Mouse (Mus musculus): ENCODE measurements around the gene Gpr179. TPM values are rescaled to one million over a fixed set of nuclear protein-coding genes. Genes with fewer than 3 reads are reported as not detected.

The Gpr179 gene
- total RNA-seq, 2 experiments from 2014 or later, result 0.34 to 0.42 TPM

- no peak for DNase-seq (ENCODE audit: low spot score in 2 of 2)
Measured at GRCm38 (mm10) chr11:97355247-97355646, 3.4 kb upstream of the Gpr179 start.

- no peak for DNase-seq (ENCODE audit: low spot score in 2 of 2)
Measured at GRCm38 (mm10) chr11:97354646-97355045, 2.8 kb upstream of the Gpr179 start.

GRCm38 (mm10) chr11:97352935-97353597, 1.2 kb upstream of the Gpr179 start:
- DNase-seq (ENCODE audit: low spot score in 2 of 2), result no peak

GRCm38 (mm10) chr11:97350035-97350434, 1.8 kb downstream of the Gpr179 start:
- peak; percentile 79 for DNase-seq (ENCODE audit: low spot score in 2 of 2)

- no peak for DNase-seq (ENCODE audit: low spot score in 2 of 2)
Measured at GRCm38 (mm10) chr11:97347291-97347690, 4.6 kb downstream of the Gpr179 start.

GRCm38 (mm10) chr11:97346383-97346782, 5.5 kb downstream of the Gpr179 start:
- peak; percentile 49 to 51 for DNase-seq (ENCODE audit: low spot score in 2 of 2)

- DNase-seq (ENCODE audit: low spot score in 2 of 2), result no peak
Measured at GRCm38 (mm10) chr11:97345446-97345845, 6.4 kb downstream of the Gpr179 start.

GRCm38 (mm10) chr11:97343619-97344018, 8.3 kb downstream of the Gpr179 start:
- no peak for DNase-seq (ENCODE audit: low spot score in 2 of 2)

- no peak for DNase-seq (ENCODE audit: low spot score in 2 of 2)
Measured at GRCm38 (mm10) chr11:97343175-97343574, 8.7 kb downstream of the Gpr179 start.

GRCm38 (mm10) chr11:97338977-97339315, 12.9 kb downstream of the Gpr179 start:
- peak; percentile 63 to 79 for DNase-seq (ENCODE audit: low spot score in 2 of 2)

GRCm38 (mm10) chr11:97338302-97338976, 13.4 kb downstream of the Gpr179 start:
- no peak for DNase-seq (ENCODE audit: low spot score in 2 of 2)

GRCm38 (mm10) chr11:97337363-97337762, 14.5 kb downstream of the Gpr179 start:
- DNase-seq (ENCODE audit: low spot score in 2 of 2), result no peak

- DNase-seq (ENCODE audit: low spot score in 2 of 2), result no peak
Measured at GRCm38 (mm10) chr11:97336751-97337345, 15.0 kb downstream of the Gpr179 start.

GRCm38 (mm10) chr11:97336238-97336637, 15.6 kb downstream of the Gpr179 start:
- no peak for DNase-seq (ENCODE audit: low spot score in 2 of 2)

GRCm38 (mm10) chr11:97334400-97334799, 17.5 kb downstream of the Gpr179 start:
- DNase-seq (ENCODE audit: low spot score in 2 of 2), result no peak

- no peak for DNase-seq (ENCODE audit: low spot score in 2 of 2)
Measured at GRCm38 (mm10) chr11:97333896-97334295, 18.0 kb downstream of the Gpr179 start.

- DNase-seq (ENCODE audit: low spot score in 2 of 2), result no peak
Measured at GRCm38 (mm10) chr11:97333044-97333443, 18.8 kb downstream of the Gpr179 start.

GRCm38 (mm10) chr11:97331231-97332190, 20.4 kb downstream of the Gpr179 start:
- DNase-seq (ENCODE audit: low spot score in 2 of 2), result no peak

- no peak for DNase-seq (ENCODE audit: low spot score in 2 of 2)
Measured at GRCm38 (mm10) chr11:97330315-97330714, 21.6 kb downstream of the Gpr179 start.

- DNase-seq (ENCODE audit: low spot score in 2 of 2), result peak; percentile 73 to 76
Measured at GRCm38 (mm10) chr11:97328148-97328547, 23.7 kb downstream of the Gpr179 start.

GRCm38 (mm10) chr11:97325224-97325623, 26.7 kb downstream of the Gpr179 start:
- no peak for DNase-seq (ENCODE audit: low spot score in 2 of 2)

Data from layer of hippocampus, postnatal 10 days (tissue).